Mouse (Mus musculus): Measurements from ENCODE around the gene Tlx2. TPM values are rescaled to one million over a fixed set of nuclear protein-coding genes. Genes with fewer than 3 reads are reported as not detected.

Tlx2 gene
- polyA plus RNA-seq, 1 experiment: 0.11 TPM

GRCm38 (mm10) chr6:83070311-83071219 lies 472 bp upstream of the Tlx2 start:
- H3K4me3 ChIP-seq (ENCODE audit: control insufficient read depth, insufficient read depth, low read length): no peak overlapping the region
- no peaks in the 10 kb centered on the region for H3K36me3 ChIP-seq (ENCODE audit: control insufficient read depth, insufficient read depth, low read length)
- no peak overlapping the region for H3K27ac ChIP-seq (ENCODE audit: control insufficient read depth, insufficient read depth, low read length)
- WGBS: 4% methylated on average over 55 of the region's 58 CpGs
- H3K4me1 ChIP-seq (replicated peaks; ENCODE audit: control insufficient read depth, insufficient read depth, low read length): peaks cover 30% of the 10 kb centered on the region
- TF ChIP-seq POLR2A (IDR thresholded peaks at IDR 0.05; ENCODE audit: control insufficient read depth, extremely low read depth, insufficient read depth, low read length, poor library complexity) (no peak), CTCF (IDR thresholded peaks at IDR 0.05; ENCODE audit: borderline replicate concordance, control insufficient read depth, extremely low read depth, insufficient read depth, low read length, poor library complexity) (no peak)
- no peak for DNase-seq
- H3K27me3 ChIP-seq (ENCODE audit: control insufficient read depth, insufficient read depth, low read length): peaks cover 45% of the 10 kb centered on the region

- DNase-seq: no peak
- Histone ChIP-seq H3K27me3 (ENCODE audit: control insufficient read depth, insufficient read depth, low read length) (peaks cover 45% of the 10 kb centered on the region), H3K36me3 (ENCODE audit: control insufficient read depth, insufficient read depth, low read length) (no peaks in the 10 kb centered on the region), H3K27ac (ENCODE audit: control insufficient read depth, insufficient read depth, low read length) (no peak overlapping the region), H3K4me3 (ENCODE audit: control insufficient read depth, insufficient read depth, low read length) (no peak overlapping the region), H3K4me1 (replicated peaks; ENCODE audit: control insufficient read depth, insufficient read depth, low read length) (peaks cover 30% of the 10 kb centered on the region)
- WGBS: 5% methylated on average over 69 of the region's 69 CpGs
- no peak for TF ChIP-seq POLR2A (IDR thresholded peaks at IDR 0.05; ENCODE audit: control insufficient read depth, extremely low read depth, insufficient read depth, low read length, poor library complexity)
- TF ChIP-seq CTCF (IDR thresholded peaks at IDR 0.05; ENCODE audit: borderline replicate concordance, control insufficient read depth, extremely low read depth, insufficient read depth, low read length, poor library complexity): no peak
These were observed 426 bp downstream of the Tlx2 start for GRCm38 (mm10) chr6:83069488-83070246.

DNA sequence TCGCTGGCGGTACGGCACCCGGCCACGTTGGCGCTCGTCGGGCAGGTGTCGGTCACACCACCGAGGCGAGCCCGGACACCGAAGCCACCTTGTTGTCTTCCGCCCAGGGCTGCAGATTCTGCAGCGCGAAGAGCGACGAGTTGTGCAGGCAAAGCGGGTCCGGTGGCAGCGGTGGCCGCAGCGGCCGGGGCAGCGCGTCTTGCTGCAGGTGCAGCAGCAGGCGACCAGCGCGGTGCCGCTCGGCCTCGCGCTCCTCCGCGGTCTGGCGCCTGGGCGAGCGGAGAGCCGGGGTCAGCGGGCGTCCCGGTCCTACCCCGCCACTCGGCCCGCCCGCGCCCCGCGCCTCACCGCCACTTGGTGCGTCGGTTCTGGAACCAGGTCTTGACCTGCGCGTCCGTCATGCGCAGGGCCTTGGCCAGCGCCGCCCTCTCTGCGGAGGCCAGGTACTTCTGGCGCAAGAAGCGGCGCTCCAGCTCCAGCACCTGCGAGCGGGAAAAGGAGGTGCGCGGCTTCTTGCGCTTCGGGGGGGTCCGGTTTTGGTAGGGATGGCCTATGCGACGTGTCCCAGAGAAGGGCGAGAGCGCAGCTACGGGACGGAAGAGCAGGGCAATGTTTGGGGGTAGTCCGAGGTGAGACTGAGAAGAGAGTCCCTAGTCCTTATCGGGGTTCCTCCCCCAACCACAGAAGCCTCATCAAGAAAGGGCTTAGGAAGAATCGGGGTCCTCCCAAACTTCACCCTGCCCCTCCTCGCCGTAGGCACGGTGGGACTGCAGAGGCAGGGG lies 1.2 kb downstream of the Tlx2 start:
- WGBS: 3% methylated on average over 81 of the region's 81 CpGs
- Histone ChIP-seq H3K27ac (ENCODE audit: control insufficient read depth, insufficient read depth, low read length) (no peak overlapping the region), H3K27me3 (ENCODE audit: control insufficient read depth, insufficient read depth, low read length) (peaks cover 47% of the 10 kb centered on the region), H3K4me3 (ENCODE audit: control insufficient read depth, insufficient read depth, low read length) (no peak overlapping the region), H3K36me3 (ENCODE audit: control insufficient read depth, insufficient read depth, low read length) (no peaks in the 10 kb centered on the region), H3K4me1 (replicated peaks; ENCODE audit: control insufficient read depth, insufficient read depth, low read length) (peaks cover 30% of the 10 kb centered on the region)
- TF ChIP-seq CTCF (IDR thresholded peaks at IDR 0.05; ENCODE audit: borderline replicate concordance, control insufficient read depth, extremely low read depth, insufficient read depth, low read length, poor library complexity) (no peak), POLR2A (IDR thresholded peaks at IDR 0.05; ENCODE audit: control insufficient read depth, extremely low read depth, insufficient read depth, low read length, poor library complexity) (no peak)
- no peak for DNase-seq

GRCm38 (mm10) chr6:83068221-83068620 lies 1.9 kb downstream of the Tlx2 start:
- Histone ChIP-seq H3K36me3 (ENCODE audit: control insufficient read depth, insufficient read depth, low read length) (no peaks in the 10 kb centered on the region), H3K4me3 (ENCODE audit: control insufficient read depth, insufficient read depth, low read length) (no peak overlapping the region), H3K4me1 (replicated peaks; ENCODE audit: control insufficient read depth, insufficient read depth, low read length) (peaks cover 30% of the 10 kb centered on the region), H3K27me3 (ENCODE audit: control insufficient read depth, insufficient read depth, low read length) (peaks cover 47% of the 10 kb centered on the region), H3K27ac (ENCODE audit: control insufficient read depth, insufficient read depth, low read length) (no peak overlapping the region)
- no peak for DNase-seq
- TF ChIP-seq POLR2A (IDR thresholded peaks at IDR 0.05; ENCODE audit: control insufficient read depth, extremely low read depth, insufficient read depth, low read length, poor library complexity): no peak
- no peak for TF ChIP-seq CTCF (IDR thresholded peaks at IDR 0.05; ENCODE audit: borderline replicate concordance, control insufficient read depth, extremely low read depth, insufficient read depth, low read length, poor library complexity)
- WGBS: 63% methylated on average over 8 of the region's 8 CpGs

DNA sequence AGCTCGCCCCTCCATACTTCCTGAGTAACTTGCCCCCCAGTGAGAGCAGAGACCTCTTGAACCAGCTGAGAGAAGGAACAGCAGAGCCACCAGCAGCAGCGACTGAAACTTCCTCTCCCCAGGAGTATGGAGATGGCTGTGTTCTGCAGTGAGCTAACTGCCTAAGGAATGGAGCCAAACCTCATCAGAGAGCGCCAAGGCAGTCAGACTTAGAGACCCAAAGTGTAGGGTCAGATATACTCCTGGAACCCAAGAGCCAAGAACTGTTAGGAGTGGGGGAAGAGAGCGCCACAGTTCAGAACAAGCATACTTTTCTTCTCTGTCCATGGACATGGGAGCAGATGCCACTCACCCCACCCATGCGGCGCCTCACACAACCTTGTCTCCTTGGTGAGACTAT lies 3.7 kb downstream of the Tlx2 start:
- H3K36me3 ChIP-seq (ENCODE audit: control insufficient read depth, insufficient read depth, low read length): no peaks in the 10 kb centered on the region
- no peak overlapping the region for H3K4me3 ChIP-seq (ENCODE audit: control insufficient read depth, insufficient read depth, low read length)
- DNase-seq: no peak
- H3K27ac ChIP-seq (ENCODE audit: control insufficient read depth, insufficient read depth, low read length): no peak overlapping the region
- 35% methylated on average over 6 of the region's 6 CpGs for WGBS
- peaks cover 38% of the 10 kb centered on the region for H3K27me3 ChIP-seq (ENCODE audit: control insufficient read depth, insufficient read depth, low read length)
- TF ChIP-seq POLR2A (IDR thresholded peaks at IDR 0.05; ENCODE audit: control insufficient read depth, extremely low read depth, insufficient read depth, low read length, poor library complexity) (no peak), CTCF (IDR thresholded peaks at IDR 0.05; ENCODE audit: borderline replicate concordance, control insufficient read depth, extremely low read depth, insufficient read depth, low read length, poor library complexity) (no peak)
- H3K4me1 ChIP-seq (replicated peaks; ENCODE audit: control insufficient read depth, insufficient read depth, low read length): peaks cover 30% of the 10 kb centered on the region

GRCm38 (mm10) chr6:83065995-83066394 lies 4.1 kb downstream of the Tlx2 start:
- peaks cover 33% of the 10 kb centered on the region for H3K27me3 ChIP-seq (ENCODE audit: control insufficient read depth, insufficient read depth, low read length)
- no peak overlapping the region for H3K27ac ChIP-seq (ENCODE audit: control insufficient read depth, insufficient read depth, low read length)
- WGBS: 22% methylated on average over 8 of the region's 8 CpGs
- TF ChIP-seq POLR2A (IDR thresholded peaks at IDR 0.05; ENCODE audit: control insufficient read depth, extremely low read depth, insufficient read depth, low read length, poor library complexity) (no peak), CTCF (IDR thresholded peaks at IDR 0.05; ENCODE audit: borderline replicate concordance, control insufficient read depth, extremely low read depth, insufficient read depth, low read length, poor library complexity) (no peak)
- no peak overlapping the region for H3K4me3 ChIP-seq (ENCODE audit: control insufficient read depth, insufficient read depth, low read length)
- no peak for DNase-seq
- H3K4me1 ChIP-seq (replicated peaks; ENCODE audit: control insufficient read depth, insufficient read depth, low read length): peaks cover 27% of the 10 kb centered on the region
- H3K36me3 ChIP-seq (ENCODE audit: control insufficient read depth, insufficient read depth, low read length): no peaks in the 10 kb centered on the region

Data from thymus, adult 2 months (tissue).